Mouse (Mus musculus) heart, adult 8-10 months (tissue): ENCODE measurements at regions not wholly inside any gene's neighbourhood (a gene's known extent, or its start where the extent isn't known, plus 50 kb on each side); places are given as distances from the start of the nearest gene placed in this dataset.
A peak's percentile ranks its signal among the peaks of the same experiment; 100 is the strongest.

Experiments
- DNase-seq: peaks from one replicate; pipeline ENCODE4 v3.0.0; 2022; ENCODE audit warnings: low spot score

GRCm38 (mm10) chr8:8928074-8928862, 237.9 kb upstream of the Arglu1 start:
- DNase-seq, result no peak

- peak; percentile 63 for DNase-seq
These were observed 231.1 kb upstream of the Arglu1 start for GRCm38 (mm10) chr8:8921446-8921845.

GRCm38 (mm10) chr8:8919582-8920503, 229.5 kb upstream of the Arglu1 start:
- no peak for DNase-seq

- DNase-seq, result peak; percentile 7
These were observed 228.7 kb upstream of the Arglu1 start for GRCm38 (mm10) chr8:8919040-8919439.

- no peak for DNase-seq
These were observed 217.3 kb upstream of the Arglu1 start for GRCm38 (mm10) chr8:8907478-8908165.

- no peak for DNase-seq
These were observed 202.7 kb upstream of the Arglu1 start for GRCm38 (mm10) chr8:8892996-8893395.

- DNase-seq, result no peak
These were observed 187.0 kb upstream of the Arglu1 start for GRCm38 (mm10) chr8:8877286-8877685.

GRCm38 (mm10) chr8:8876879-8877278, 186.6 kb upstream of the Arglu1 start:
- no peak for DNase-seq

- DNase-seq, result no peak
These were observed 186.1 kb upstream of the Arglu1 start for GRCm38 (mm10) chr8:8876469-8876868.

GRCm38 (mm10) chr8:8871938-8872337, 181.6 kb upstream of the Arglu1 start:
- no peak for DNase-seq

- no peak for DNase-seq
These were observed 180.7 kb upstream of the Arglu1 start for GRCm38 (mm10) chr8:8871039-8871438.

GRCm38 (mm10) chr8:8870487-8870886, 180.2 kb upstream of the Arglu1 start:
- DNase-seq, result no peak

GRCm38 (mm10) chr8:8869338-8869737, 179.0 kb upstream of the Arglu1 start:
- no peak for DNase-seq

GRCm38 (mm10) chr8:8867924-8868323, 177.6 kb upstream of the Arglu1 start:
- DNase-seq, result no peak

GRCm38 (mm10) chr8:8867126-8867777, 176.9 kb upstream of the Arglu1 start:
- no peak for DNase-seq

GRCm38 (mm10) chr8:8862767-8863166, 172.4 kb upstream of the Arglu1 start:
- no peak for DNase-seq

- DNase-seq, result peak; percentile 16
These were observed 171.1 kb upstream of the Arglu1 start for GRCm38 (mm10) chr8:8861331-8861940.

- no peak for DNase-seq
These were observed 168.3 kb upstream of the Arglu1 start for GRCm38 (mm10) chr8:8858636-8859035.

- DNase-seq, result no peak
These were observed 162.5 kb upstream of the Arglu1 start for GRCm38 (mm10) chr8:8852656-8853366.

GRCm38 (mm10) chr8:8851271-8851670, 160.9 kb upstream of the Arglu1 start:
- DNase-seq, result no peak
